Mouse (Mus musculus): ENCODE data around the gene Utp4. TPM values are rescaled to one million over a fixed set of nuclear protein-coding genes. Genes with fewer than 3 reads are reported as not detected.

The Utp4 gene
- total and polyA plus RNA-seq, 3 experiments = 30.7 to 158 (median 75.8) TPM

DNA sequence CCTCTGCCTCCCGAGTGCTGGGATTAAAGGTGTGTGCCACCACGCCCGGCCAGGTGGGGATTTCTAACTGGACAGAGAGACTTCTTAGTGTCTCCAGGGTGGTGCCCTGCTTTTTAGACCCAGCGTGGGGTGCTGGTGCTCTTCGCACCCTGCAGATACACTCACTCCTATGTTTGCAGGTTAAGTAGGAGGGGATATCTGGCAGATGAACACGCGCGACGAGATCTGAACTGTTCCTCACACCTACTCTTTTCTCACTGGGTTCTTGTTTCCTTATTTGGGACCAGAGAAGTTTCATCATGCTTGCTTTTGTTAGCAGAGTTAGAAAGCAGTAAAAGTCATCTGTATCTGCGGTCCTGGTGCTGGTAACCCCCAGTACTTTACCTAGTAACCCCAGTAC, 20.2 kb downstream of the Utp4 start:
- Histone ChIP-seq H3K4me1 (ENCODE audit: insufficient read depth, low read depth, low read length) (no peaks in the 10 kb centered on the region; the same call in 1 of the 2 replicates), H3K36me3 (replicated peaks) (peaks cover 85% of the 10 kb centered on the region), H3K9me3 (replicated peaks) (no peaks in the 10 kb centered on the region), H3K27me3 (ENCODE audit: insufficient read depth, low read length) (no peaks in the 10 kb centered on the region), H3K4me3 (ENCODE audit: low read depth, low read length) (no peak overlapping the region)
- DNase-seq (ENCODE audit: low spot score) = no peak
- no peak for TF ChIP-seq TAL1 (conservative IDR thresholded peaks at IDR 0.05; ENCODE audit: low read depth, low read length)
- no peak for ATAC-seq (ENCODE audit: extremely low read depth, insufficient number of reproducible peaks, low FRiP score, poor library complexity, severe bottlenecking)

DNA sequence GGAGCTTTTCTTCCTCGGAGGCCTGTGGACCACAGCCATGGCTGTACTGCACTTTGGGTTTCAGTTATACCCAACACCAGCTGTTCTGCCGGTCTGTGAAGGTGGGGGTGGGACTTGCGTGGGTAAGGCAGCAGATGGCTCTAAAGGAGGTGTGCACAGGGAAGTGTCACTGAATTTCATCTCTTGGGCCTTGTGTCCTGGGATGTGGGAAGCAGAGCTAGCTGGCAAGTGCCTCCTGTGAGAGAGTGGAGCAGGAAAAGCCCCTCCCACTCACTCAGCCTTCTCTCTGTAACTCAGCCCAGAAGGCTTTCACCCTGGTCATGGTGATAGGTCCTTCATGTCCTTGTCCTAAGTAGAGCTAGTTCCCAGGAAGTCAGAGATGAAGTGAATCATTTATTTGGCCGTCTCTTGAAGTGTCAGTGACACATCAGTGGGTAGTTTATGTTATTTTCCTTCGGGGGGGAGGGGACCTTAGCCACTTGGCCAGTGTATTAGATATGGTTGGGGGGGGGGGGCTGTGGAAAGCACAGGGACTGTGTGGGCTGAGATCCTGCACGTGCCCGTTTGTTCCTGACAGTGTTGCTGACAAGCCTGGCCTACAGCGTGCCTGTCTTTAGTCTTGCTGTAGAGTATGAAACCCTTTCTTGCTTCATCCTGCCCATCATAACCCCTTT, 26.4 kb downstream of the Utp4 start:
- H3K27me3 ChIP-seq (ENCODE audit: insufficient read depth, low read length) = no peaks in the 10 kb centered on the region
- no peak overlapping the region for H3K4me3 ChIP-seq (ENCODE audit: low read depth, low read length)
- TF ChIP-seq GATA2 (IDR thresholded peaks at IDR 0.05; ENCODE audit: borderline replicate concordance, low read depth, low read length) = no peak
- no peak for TF ChIP-seq POLR2AphosphoS5 (IDR thresholded peaks at IDR 0.05; ENCODE audit: insufficient replicate concordance, low read depth, low read length)
- no peak for TF ChIP-seq TAL1 (conservative IDR thresholded peaks at IDR 0.05; ENCODE audit: low read depth, low read length)
- no peak for TF ChIP-seq CTCF (IDR thresholded peaks at IDR 0.05; ENCODE audit: low read depth, low read length)
- no peak for TF ChIP-seq GATA1 (IDR thresholded peaks at IDR 0.05; ENCODE audit: borderline replicate concordance, low read length)
- H3K36me3 ChIP-seq (replicated peaks) = peaks cover 95% of the 10 kb centered on the region
- H3K9me3 ChIP-seq (replicated peaks) = no peaks in the 10 kb centered on the region
- peaks cover 4% of the 10 kb centered on the region; the same call in 1 of the 2 replicates for H3K4me1 ChIP-seq (ENCODE audit: insufficient read depth, low read depth, low read length)
- ATAC-seq (ENCODE audit: extremely low read depth, insufficient number of reproducible peaks, low FRiP score, poor library complexity, severe bottlenecking) (no peak), DNase-seq (ENCODE audit: low spot score) (no peak)

- ATAC-seq (ENCODE audit: extremely low read depth, insufficient number of reproducible peaks, low FRiP score, poor library complexity, severe bottlenecking) (no peak), DNase-seq (ENCODE audit: low spot score) (no peak)
- no peaks in the 10 kb centered on the region for H3K9me3 ChIP-seq (replicated peaks)
- no peaks in the 10 kb centered on the region for H3K27me3 ChIP-seq (ENCODE audit: insufficient read depth, low read length)
- H3K36me3 ChIP-seq (replicated peaks) = peaks cover 92% of the 10 kb centered on the region
- peaks cover 4% of the 10 kb centered on the region; the same call in 1 of the 2 replicates for H3K4me1 ChIP-seq (ENCODE audit: insufficient read depth, low read depth, low read length)
- TF ChIP-seq TAL1 (conservative IDR thresholded peaks at IDR 0.05; ENCODE audit: low read depth, low read length) = no peak
- no peak for TF ChIP-seq CTCF (IDR thresholded peaks at IDR 0.05; ENCODE audit: low read depth, low read length)
- no peak for TF ChIP-seq GATA2 (IDR thresholded peaks at IDR 0.05; ENCODE audit: borderline replicate concordance, low read depth, low read length)
- TF ChIP-seq GATA1 (IDR thresholded peaks at IDR 0.05; ENCODE audit: borderline replicate concordance, low read length) = no peak
- no peak overlapping the region for H3K4me3 ChIP-seq (ENCODE audit: low read depth, low read length)
These were observed 26.9 kb downstream of the Utp4 start for GRCm38 (mm10) chr8:106920395-106920741.

DNA sequence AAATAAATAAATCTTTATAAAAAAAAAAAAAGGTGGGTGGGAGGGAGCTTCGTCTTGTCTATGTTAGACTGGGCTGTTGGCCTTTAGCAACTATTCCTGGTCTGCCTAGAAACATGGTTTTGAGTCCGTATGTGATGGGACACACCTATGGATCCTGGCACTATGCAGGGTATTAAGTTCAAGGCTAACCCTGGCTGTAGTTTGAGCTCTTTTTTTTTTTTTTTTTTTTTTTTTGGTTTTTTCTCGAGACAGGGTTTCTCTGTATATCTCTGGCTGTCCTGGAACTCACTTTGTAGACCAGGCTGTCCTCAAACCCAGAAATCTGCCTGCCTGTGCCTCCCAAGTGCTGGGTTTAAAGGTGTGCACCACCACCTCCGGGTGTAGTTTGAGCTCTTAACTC, 30.6 kb downstream of the Utp4 start:
- no peaks in the 10 kb centered on the region for H3K27me3 ChIP-seq (ENCODE audit: insufficient read depth, low read length)
- H3K4me3 ChIP-seq (ENCODE audit: low read depth, low read length) = no peak overlapping the region
- no peak for DNase-seq (ENCODE audit: low spot score)
- TF ChIP-seq POLR2AphosphoS5 (IDR thresholded peaks at IDR 0.05; ENCODE audit: insufficient replicate concordance, low read depth, low read length) (no peak), GATA2 (IDR thresholded peaks at IDR 0.05; ENCODE audit: borderline replicate concordance, low read depth, low read length) (no peak), GATA1 (IDR thresholded peaks at IDR 0.05; ENCODE audit: borderline replicate concordance, low read length) (no peak), CTCF (IDR thresholded peaks at IDR 0.05; ENCODE audit: low read depth, low read length) (no peak), TAL1 (conservative IDR thresholded peaks at IDR 0.05; ENCODE audit: low read depth, low read length) (no peak)
- H3K9me3 ChIP-seq (replicated peaks) = no peaks in the 10 kb centered on the region
- H3K36me3 ChIP-seq (replicated peaks) = peaks cover 56% of the 10 kb centered on the region
- no peak for ATAC-seq (ENCODE audit: extremely low read depth, insufficient number of reproducible peaks, low FRiP score, poor library complexity, severe bottlenecking)
- H3K4me1 ChIP-seq (ENCODE audit: insufficient read depth, low read depth, low read length) = peaks cover 6% of the 10 kb centered on the region; the same call in 1 of the 2 replicates

DNA sequence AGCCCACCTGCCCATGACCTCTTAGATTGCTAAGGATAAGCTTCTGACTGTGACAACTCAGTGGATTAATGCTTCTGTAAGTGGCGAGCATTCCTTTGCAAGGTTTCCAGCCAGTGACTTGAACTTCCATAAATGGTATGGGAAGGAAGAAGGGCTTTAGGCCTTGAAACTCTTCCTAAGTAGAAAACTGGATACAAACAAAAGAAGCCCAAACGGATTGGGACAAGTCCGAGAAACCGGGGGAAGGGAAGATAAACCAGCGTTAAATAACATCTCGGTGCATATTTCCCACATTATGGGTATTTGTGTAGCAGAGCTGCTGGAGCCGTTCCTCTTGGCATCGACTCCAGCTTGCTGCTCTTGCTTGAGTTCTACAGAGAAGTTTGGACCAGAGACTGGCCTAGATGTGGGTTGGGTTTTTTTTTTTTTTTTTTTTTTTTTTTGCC, 31.5 kb downstream of the Utp4 start:
- H3K4me3 ChIP-seq (ENCODE audit: low read depth, low read length) = no peak overlapping the region
- H3K27me3 ChIP-seq (ENCODE audit: insufficient read depth, low read length) = no peaks in the 10 kb centered on the region
- DNase-seq (ENCODE audit: low spot score) = no peak
- no peak for ATAC-seq (ENCODE audit: extremely low read depth, insufficient number of reproducible peaks, low FRiP score, poor library complexity, severe bottlenecking)
- peaks cover 47% of the 10 kb centered on the region for H3K36me3 ChIP-seq (replicated peaks)
- no peaks in the 10 kb centered on the region for H3K9me3 ChIP-seq (replicated peaks)
- TF ChIP-seq GATA2 (IDR thresholded peaks at IDR 0.05; ENCODE audit: borderline replicate concordance, low read depth, low read length) = no peak
- TF ChIP-seq GATA1 (IDR thresholded peaks at IDR 0.05; ENCODE audit: borderline replicate concordance, low read length) = no peak
- TF ChIP-seq CTCF (IDR thresholded peaks at IDR 0.05; ENCODE audit: low read depth, low read length) = no peak
- no peak for TF ChIP-seq TAL1 (conservative IDR thresholded peaks at IDR 0.05; ENCODE audit: low read depth, low read length)
- TF ChIP-seq POLR2AphosphoS5 (IDR thresholded peaks at IDR 0.05; ENCODE audit: insufficient replicate concordance, low read depth, low read length) = no peak
- H3K4me1 ChIP-seq (ENCODE audit: insufficient read depth, low read depth, low read length) = peaks cover 8% of the 10 kb centered on the region; the same call in 1 of the 2 replicates

GRCm38 (mm10) chr8:106925446-106925845, 32.0 kb downstream of the Utp4 start:
- Histone ChIP-seq H3K36me3 (replicated peaks) (peaks cover 42% of the 10 kb centered on the region), H3K9me3 (replicated peaks) (no peaks in the 10 kb centered on the region), H3K27me3 (ENCODE audit: insufficient read depth, low read length) (no peaks in the 10 kb centered on the region), H3K4me3 (ENCODE audit: low read depth, low read length) (no peak overlapping the region), H3K4me1 (ENCODE audit: insufficient read depth, low read depth, low read length) (peaks cover 8% of the 10 kb centered on the region; the same call in 1 of the 2 replicates)
- TF ChIP-seq CTCF (IDR thresholded peaks at IDR 0.05; ENCODE audit: low read depth, low read length) (no peak), POLR2AphosphoS5 (IDR thresholded peaks at IDR 0.05; ENCODE audit: insufficient replicate concordance, low read depth, low read length) (no peak), TAL1 (conservative IDR thresholded peaks at IDR 0.05; ENCODE audit: low read depth, low read length) (no peak), GATA2 (IDR thresholded peaks at IDR 0.05; ENCODE audit: borderline replicate concordance, low read depth, low read length) (no peak), GATA1 (IDR thresholded peaks at IDR 0.05; ENCODE audit: borderline replicate concordance, low read length) (no peak)
- DNase-seq (ENCODE audit: low spot score) (no peak), ATAC-seq (ENCODE audit: extremely low read depth, insufficient number of reproducible peaks, low FRiP score, poor library complexity, severe bottlenecking) (no peak)

All from G1E (cell line).